Mouse (Mus musculus) hindbrain, embryonic 12.5 days (tissue): ENCODE data around the gene Slc7a5. TPM values are rescaled to one million over a fixed set of nuclear protein-coding genes. Genes with fewer than 3 reads are reported as not detected.
A peak's percentile ranks its signal among the peaks of the same experiment; 100 is the strongest.

Experiments used
- ATAC-seq: fragments of 200-750 bp; cut with Nextera tagmentation; 2 replicates; pipeline ENCODE4 v1.8.0; 2017; ENCODE audit warnings: moderate TSS enrichment; ENCODE audit not compliant: low FRiP score
- H3K27ac ChIP-seq: fragments of 300-500 bp; sonication (generic); 2 replicates; pipeline ENCODE4 v1.5.1; 2016; ENCODE audit warnings: mild to moderate bottlenecking
- H3K27me3 ChIP-seq: fragments of 300-500 bp; sonication (generic); 2 replicates; pipeline ENCODE4 v1.6.1; 2016; ENCODE audit warnings: mild to moderate bottlenecking
- H3K36me3 ChIP-seq: fragments of 300-500 bp; sonication (generic); 2 replicates; pipeline ENCODE4 v1.6.1; 2016; ENCODE audit warnings: mild to moderate bottlenecking
- H3K4me1 ChIP-seq: fragments of 300-500 bp; sonication (generic); 2 replicates; pipeline ENCODE4 v1.6.1; 2016
- H3K4me2 ChIP-seq: fragments of 300-500 bp; sonication (generic); replicated peaks from 2 replicates; pipeline ENCODE4 v1.6.1; 2016; ENCODE audit warnings: mild to moderate bottlenecking
- H3K4me3 ChIP-seq: fragments of 300-500 bp; sonication (generic); 2 replicates; pipeline ENCODE4 v1.5.1; 2016; ENCODE audit warnings: mild to moderate bottlenecking
- H3K9ac ChIP-seq: fragments of 300-500 bp; sonication (generic); 2 replicates; pipeline ENCODE4 v1.6.1; 2016; ENCODE audit warnings: mild to moderate bottlenecking, moderate library complexity
- H3K9me3 ChIP-seq: fragments of 300-500 bp; sonication (generic); replicated peaks from 2 replicates; pipeline ENCODE4 v1.6.1; 2016; ENCODE audit warnings: mild to moderate bottlenecking
- WGBS: fragments of 180-500 bp; shearing (Covaris S2); methylation state at CpG from one replicate; pipeline ENCODE4 v1.1.7; 2016; 5-methylcytosine and 5-hydroxymethylcytosine counted together
- polyA plus RNA-seq: library from polyadenylated mRNA; unstranded; fragments of >200 nt; fragmentation: Nextera tagmentation; extraction: Ambion mirVana; gene quantifications from 2 replicates; pipeline ENCODE4 v1.2.1, GENCODE M21; 2016

Slc7a5 gene
- polyA plus RNA-seq, 1 experiment from 2014 or later = 29.4 TPM

DNA sequence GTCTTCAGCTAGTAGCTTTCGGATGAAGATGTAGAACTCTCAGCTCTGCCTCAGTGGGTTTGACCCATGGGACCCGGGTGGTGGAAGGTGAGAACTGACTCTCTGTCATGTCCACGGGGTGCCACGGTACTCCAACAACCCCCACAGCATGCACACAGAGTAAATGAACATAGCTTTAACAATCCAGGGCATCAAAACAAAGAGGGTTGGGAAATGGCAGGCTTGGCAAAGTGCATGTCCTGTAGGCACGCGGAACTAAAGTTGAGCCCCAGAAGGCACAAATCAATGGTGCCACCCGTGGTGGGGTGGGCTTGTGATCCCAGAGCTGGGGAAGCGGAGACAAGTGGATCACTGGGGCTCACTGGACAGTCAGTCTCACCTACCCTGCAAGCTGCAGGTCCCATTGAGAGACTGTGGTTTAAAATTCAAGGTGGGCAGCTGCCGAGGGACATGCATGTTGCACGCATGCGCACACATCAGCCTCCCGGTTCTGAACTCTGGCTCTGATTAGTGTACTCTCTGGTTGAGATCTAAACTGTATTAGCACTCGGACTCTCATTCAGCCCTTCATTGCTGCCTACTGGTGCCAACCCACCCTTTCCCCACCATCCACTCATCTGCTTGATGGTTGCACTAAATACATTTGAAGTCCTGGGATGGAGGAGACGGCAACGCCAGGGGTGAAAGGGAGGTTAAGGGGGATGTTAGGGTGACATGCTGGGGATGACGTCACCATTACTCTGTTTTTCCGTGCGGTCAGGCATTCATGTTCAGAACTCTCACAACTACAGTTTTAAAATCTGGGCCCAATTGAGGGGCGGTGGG, 41.0 kb upstream of the Slc7a5 start:
- no peaks in the 10 kb centered on the region for H3K9me3 ChIP-seq
- peak overlapping the region; percentile 64 for H3K4me2 ChIP-seq
- peak overlapping the region; percentile 30 for H3K4me3 ChIP-seq
- WGBS = 60% methylated on average over 19 of the region's 19 CpGs
- ATAC-seq = no peak
- peak overlapping the region; percentile 79 for H3K27ac ChIP-seq
- peak overlapping the region; percentile 48 for H3K9ac ChIP-seq
- H3K36me3 ChIP-seq = 0 out of 2 replicates have a peak, but pooled peaks cover under 1% of the 10 kb centered on the region
- H3K4me1 ChIP-seq = peaks cover 43% of the 10 kb centered on the region
- 0 out of 2 replicates have a peak, but pooled peaks cover 6% of the 10 kb centered on the region for H3K27me3 ChIP-seq

DNA sequence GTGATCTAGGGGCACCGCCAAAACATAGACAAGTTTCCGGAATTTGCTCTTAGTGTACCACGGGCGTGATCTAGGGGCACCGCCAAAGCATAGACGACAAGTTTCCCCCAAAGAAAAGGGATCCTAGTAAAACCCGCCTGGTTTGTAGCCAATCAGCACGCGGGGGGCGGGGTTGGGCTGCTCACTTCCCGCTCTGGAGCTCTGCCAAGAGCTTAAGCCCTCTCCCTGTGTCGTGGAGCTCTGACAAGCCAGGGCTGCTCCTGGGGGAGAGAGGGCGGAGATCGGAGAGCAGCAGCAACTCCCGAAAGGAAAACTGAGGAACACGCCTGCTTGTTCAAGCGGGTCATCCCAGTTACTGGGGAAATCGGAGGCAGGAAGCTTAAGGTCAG, 40.3 kb upstream of the Slc7a5 start:
- Histone ChIP-seq H3K27ac (peak overlapping the region; percentile 80), H3K4me3 (peak overlapping the region; percentile 30), H3K4me2 (peak overlapping the region; percentile 64), H3K27me3 (0 out of 2 replicates have a peak, but pooled peaks cover 6% of the 10 kb centered on the region), H3K4me1 (peaks cover 41% of the 10 kb centered on the region), H3K9me3 (no peaks in the 10 kb centered on the region), H3K9ac (peak overlapping the region; percentile 48), H3K36me3 (no peaks in the 10 kb centered on the region)
- ATAC-seq = no peak
- WGBS = 1% methylated on average over 18 of the region's 18 CpGs

DNA sequence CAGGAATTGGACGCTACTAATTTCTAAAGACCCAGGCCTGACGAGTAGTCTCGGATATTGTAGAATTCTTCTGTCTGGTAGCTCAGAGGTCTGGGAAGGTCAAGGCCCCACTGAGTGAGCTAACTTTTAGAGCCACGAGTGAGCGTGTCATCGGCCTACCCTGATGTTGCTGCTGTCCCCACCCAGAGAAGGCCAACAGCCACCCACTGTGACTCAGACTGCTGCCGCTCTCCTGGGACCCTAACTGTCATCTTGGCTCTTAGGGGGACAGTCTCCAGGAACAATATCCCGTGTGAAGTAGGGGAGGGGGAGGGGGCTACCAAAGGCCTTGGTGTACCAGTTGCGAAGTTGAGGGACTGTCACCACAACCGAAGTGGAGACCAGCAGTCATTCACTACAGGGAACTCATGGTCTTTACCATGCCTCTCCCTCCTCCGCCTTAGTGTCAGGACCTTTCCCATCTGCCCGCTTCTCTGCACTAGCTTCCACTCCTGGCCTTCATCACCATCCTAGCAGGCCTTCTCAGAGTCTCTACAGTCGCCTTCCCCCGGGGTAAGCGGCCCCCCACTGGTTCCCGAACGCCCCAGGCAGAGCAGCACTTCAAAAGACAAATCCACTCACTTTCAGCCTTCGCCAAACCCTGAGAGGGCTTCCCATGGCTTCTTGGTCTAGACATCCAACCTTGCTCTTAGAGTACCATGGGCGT, 39.7 kb upstream of the Slc7a5 start:
- peak overlapping the region; percentile 48; the same call in 1 of the 2 replicates for H3K9ac ChIP-seq
- no peaks in the 10 kb centered on the region for H3K9me3 ChIP-seq
- H3K36me3 ChIP-seq = no peaks in the 10 kb centered on the region
- ATAC-seq = no peak
- H3K4me3 ChIP-seq = peak overlapping the region; percentile 30
- H3K27ac ChIP-seq = peak overlapping the region; percentile 80
- H3K27me3 ChIP-seq = 0 out of 2 replicates have a peak, but pooled peaks cover 6% of the 10 kb centered on the region
- WGBS = 28% methylated on average over 19 of the region's 19 CpGs
- H3K4me2 ChIP-seq = peak overlapping the region; percentile 64
- H3K4me1 ChIP-seq = peaks cover 35% of the 10 kb centered on the region

DNA sequence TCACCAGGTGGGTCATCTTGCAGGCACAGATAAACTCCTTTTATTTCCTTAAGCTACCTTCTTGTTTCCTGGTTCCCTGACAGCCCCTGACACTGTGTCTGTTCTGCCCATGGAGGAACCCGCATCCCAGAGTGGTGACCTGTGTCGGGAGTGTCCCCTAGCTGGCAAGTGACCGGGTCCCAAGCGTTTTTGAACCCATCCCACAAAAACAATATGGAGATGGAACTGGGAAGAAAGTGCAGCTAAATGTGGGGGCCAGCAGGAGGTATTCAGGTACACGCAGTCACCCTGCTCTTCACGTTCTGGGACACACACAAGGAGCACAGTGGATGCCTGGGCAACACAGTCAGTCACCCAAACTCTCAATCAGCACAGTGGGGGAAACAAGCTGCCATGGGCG, 38.9 kb upstream of the Slc7a5 start:
- no peak overlapping the region for H3K27ac ChIP-seq
- H3K9me3 ChIP-seq = no peaks in the 10 kb centered on the region
- 0 out of 2 replicates have a peak, but pooled peaks cover 6% of the 10 kb centered on the region for H3K27me3 ChIP-seq
- no peaks in the 10 kb centered on the region for H3K36me3 ChIP-seq
- ATAC-seq = no peak
- H3K4me3 ChIP-seq = no peak overlapping the region
- H3K4me1 ChIP-seq = peaks cover 27% of the 10 kb centered on the region
- no peak overlapping the region for H3K4me2 ChIP-seq
- 85% methylated on average over 7 of the region's 7 CpGs for WGBS
- H3K9ac ChIP-seq = no peak overlapping the region

DNA sequence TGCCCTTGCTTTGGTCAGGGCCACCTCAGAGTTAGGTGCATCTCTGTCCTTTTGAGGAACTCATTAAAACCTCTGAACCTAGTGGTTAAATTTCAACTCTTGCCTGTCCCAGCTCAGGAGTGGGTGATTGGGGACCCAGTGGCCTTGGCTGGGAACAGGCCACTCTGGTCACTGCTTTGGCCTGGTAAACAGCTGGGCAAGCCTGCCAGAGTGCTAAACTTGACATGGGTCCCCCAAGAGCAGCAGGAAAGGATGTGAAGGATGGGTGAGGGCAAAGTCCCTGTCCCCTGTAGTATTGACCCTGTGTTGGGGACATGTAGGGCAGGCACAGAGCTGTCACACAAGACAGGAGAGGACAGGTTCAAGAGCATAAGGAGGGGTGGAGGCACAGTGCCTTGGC, 37.3 kb upstream of the Slc7a5 start, which contains the start of gene Car5a:
Gene Car5a, minus strand, starts transcription at position 74 of the 400 bp plus-strand sequence.
- H3K36me3 ChIP-seq = no peaks in the 10 kb centered on the region
- H3K9ac ChIP-seq = no peak within 1 kb of the TSS
- no peak within 1 kb of the TSS for H3K27ac ChIP-seq

DNA sequence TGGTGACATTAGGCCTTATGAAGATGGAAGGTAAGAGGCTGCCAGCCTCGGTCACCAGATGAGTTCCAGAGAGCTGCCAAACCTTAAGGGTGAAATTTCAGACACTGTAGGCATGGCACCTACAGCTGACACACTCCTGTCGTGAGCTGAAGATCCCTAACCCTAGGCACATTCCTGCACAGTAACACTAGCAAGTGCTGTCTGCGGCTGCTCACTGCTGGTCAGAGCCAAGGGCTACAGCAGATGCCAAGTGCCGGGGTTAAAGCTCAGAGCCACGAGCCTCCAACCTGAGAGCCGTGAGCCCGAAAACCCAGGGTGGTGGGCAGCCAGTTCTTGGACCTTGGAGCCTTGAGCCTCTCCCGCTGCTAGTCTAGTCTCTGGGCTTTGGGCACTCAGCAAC, 36.2 kb upstream of the Slc7a5 start:
- WGBS = 79% methylated on average over 8 of the region's 8 CpGs
- Histone ChIP-seq H3K4me3 (no peak overlapping the region), H3K9me3 (no peaks in the 10 kb centered on the region), H3K4me2 (no peak overlapping the region), H3K36me3 (no peaks in the 10 kb centered on the region), H3K9ac (no peak overlapping the region), H3K27ac (no peak overlapping the region), H3K27me3 (0 out of 2 replicates have a peak, but pooled peaks cover 6% of the 10 kb centered on the region), H3K4me1 (peaks cover 18% of the 10 kb centered on the region)
- ATAC-seq = no peak

More for the DNA sequence above, 37.3 kb upstream of the Slc7a5 start, which contains the start of gene Car5a:
- H3K9me3 ChIP-seq = no peaks in the 10 kb centered on the region
- H3K27me3 ChIP-seq = 0 out of 2 replicates have a peak, but pooled peaks cover 6% of the 10 kb centered on the region
- peaks cover 25% of the 10 kb centered on the region for H3K4me1 ChIP-seq
- ATAC-seq = no peak
- H3K4me2 ChIP-seq = no peak within 1 kb of the TSS
- H3K4me3 ChIP-seq = no peak within 1 kb of the TSS

DNA sequence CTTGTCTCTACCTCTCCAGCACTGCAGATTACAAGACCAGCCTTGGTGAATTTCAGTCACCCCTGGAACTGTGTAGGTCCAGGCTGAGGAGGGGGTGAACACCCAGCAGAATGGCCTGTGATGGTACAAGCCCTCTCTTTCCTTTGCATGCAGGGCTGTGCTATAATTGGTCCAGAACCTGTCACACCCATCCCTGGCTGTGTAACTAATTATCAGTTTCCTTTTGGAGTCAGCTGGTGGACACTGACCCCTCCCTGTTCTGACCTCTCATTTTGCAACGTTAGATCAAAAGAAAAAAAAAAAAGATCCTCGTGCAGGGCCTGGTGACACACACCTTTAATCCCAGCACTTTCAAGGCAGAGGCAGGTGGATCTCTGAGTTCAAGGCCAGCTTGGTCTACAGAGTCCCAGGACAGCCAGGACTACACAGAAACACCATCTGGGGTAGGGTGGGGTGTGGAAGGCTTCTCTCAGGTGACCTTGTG, 35.6 kb upstream of the Slc7a5 start:
- Histone ChIP-seq H3K4me1 (peaks cover 12% of the 10 kb centered on the region), H3K4me2 (no peak overlapping the region), H3K9me3 (no peaks in the 10 kb centered on the region), H3K36me3 (no peaks in the 10 kb centered on the region), H3K27ac (no peak overlapping the region), H3K4me3 (no peak overlapping the region), H3K27me3 (0 out of 2 replicates have a peak, but pooled peaks cover 6% of the 10 kb centered on the region), H3K9ac (no peak overlapping the region)
- 55% methylated on average over 2 of the region's 2 CpGs for WGBS
- ATAC-seq = no peak

DNA sequence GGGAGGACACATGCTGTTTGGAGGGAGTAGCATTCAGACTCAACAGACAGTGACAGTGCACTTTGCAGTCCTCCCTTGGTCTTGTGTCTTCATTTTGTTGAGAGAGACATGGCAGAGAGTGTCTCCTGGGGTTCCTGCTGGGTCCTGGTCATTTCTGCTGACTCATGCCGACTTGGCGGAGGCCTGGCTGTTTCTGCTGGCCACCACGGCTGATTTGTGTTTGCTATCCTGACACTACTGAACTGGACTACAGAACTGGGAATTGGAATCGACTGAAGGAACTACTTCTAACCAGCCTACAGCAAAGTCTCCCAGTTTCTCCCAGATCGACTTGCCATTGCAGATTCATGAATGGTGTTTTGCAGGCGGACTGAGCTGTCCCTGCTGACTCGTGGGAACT, 31.2 kb upstream of the Slc7a5 start:
- Histone ChIP-seq H3K4me1 (peaks cover 24% of the 10 kb centered on the region), H3K27me3 (no peaks in the 10 kb centered on the region), H3K36me3 (no peaks in the 10 kb centered on the region), H3K4me2 (no peak overlapping the region), H3K27ac (no peak overlapping the region), H3K9me3 (no peaks in the 10 kb centered on the region), H3K4me3 (no peak overlapping the region), H3K9ac (no peak overlapping the region)
- 84% methylated on average over 7 of the region's 7 CpGs for WGBS
- ATAC-seq = no peak

DNA sequence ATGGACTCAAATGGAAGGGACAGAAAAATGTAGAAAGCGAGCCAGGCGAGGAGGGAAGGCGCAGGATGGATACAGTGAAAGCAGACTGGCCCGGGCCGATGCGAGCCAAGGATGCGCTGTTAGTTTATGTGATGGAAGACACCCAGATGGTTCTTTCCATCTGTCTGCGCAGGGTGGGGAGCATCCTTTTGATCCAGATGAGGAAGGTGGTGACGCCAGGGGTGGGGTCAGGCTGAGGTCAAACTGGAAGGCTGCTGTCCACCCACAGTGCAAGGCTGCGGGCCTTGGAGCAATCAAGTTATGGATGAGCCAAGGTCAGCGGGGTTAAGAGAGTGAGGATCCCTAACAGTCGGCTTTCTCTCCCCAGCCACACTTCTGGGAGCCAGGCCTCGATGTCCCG, 28.9 kb upstream of the Slc7a5 start:
- Histone ChIP-seq H3K27ac (no peak overlapping the region), H3K4me3 (no peak overlapping the region), H3K27me3 (no peaks in the 10 kb centered on the region), H3K9me3 (no peaks in the 10 kb centered on the region), H3K4me2 (no peak overlapping the region), H3K36me3 (no peaks in the 10 kb centered on the region), H3K4me1 (peaks cover 24% of the 10 kb centered on the region), H3K9ac (no peak overlapping the region)
- ATAC-seq = no peak
- WGBS = 68% methylated on average over 14 of the region's 14 CpGs

DNA sequence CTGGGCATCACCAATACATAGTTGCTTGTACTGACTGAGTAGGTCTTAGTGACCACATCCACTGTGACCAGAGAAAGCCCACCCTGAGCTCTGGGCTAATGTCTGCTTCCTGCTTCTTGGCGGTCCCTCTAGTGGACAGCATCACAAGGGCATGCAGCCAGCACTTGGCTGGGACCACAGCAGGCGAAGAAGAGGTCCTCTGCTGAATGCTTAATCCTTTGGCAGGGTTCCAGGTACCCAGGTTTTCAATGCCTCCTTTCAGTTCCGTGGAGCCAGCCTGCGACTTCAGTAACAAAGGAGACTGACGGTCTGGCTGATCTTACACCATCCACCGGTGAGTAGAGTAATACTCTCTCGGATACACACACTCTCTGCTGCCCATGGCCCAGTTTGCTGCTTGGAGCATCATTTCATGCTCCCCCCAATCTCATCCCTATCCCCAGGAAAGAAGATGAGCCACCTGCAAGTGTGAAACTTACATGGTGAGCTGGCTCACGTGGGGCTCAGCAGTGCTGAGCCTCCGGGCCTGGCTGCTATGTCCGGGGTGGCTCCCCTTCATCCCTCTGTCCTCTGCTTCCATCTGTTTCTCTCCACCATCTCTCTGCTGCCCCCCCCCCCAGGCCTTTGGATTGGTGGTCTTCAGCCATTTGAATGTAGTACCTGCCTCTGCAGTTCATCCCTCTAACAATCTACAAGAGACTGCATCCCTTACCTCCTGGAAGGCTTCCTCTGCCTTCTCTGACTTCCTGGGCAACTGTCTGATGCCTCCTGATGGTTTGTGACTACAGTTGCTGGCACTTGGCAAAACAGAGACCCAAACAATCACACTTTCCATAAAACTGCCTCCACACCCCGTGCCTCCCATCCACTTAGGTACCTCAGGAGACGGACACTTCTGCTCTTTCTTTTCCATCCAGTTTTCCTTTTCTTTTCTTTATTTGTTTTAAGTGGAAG, 28.1 kb upstream of the Slc7a5 start:
- WGBS = 42% methylated on average over 12 of the region's 12 CpGs
- Histone ChIP-seq H3K4me3 (no peak overlapping the region), H3K36me3 (no peaks in the 10 kb centered on the region), H3K4me1 (peaks cover 24% of the 10 kb centered on the region), H3K27ac (peak overlapping the region; percentile 79), H3K9ac (no peak overlapping the region; the same call in 1 of the 2 replicates), H3K9me3 (no peaks in the 10 kb centered on the region), H3K27me3 (no peaks in the 10 kb centered on the region), H3K4me2 (0 out of 2 replicates have a peak overlapping the region, but pooled peaks have one; percentile 11)
- ATAC-seq = peak; percentile 85

DNA sequence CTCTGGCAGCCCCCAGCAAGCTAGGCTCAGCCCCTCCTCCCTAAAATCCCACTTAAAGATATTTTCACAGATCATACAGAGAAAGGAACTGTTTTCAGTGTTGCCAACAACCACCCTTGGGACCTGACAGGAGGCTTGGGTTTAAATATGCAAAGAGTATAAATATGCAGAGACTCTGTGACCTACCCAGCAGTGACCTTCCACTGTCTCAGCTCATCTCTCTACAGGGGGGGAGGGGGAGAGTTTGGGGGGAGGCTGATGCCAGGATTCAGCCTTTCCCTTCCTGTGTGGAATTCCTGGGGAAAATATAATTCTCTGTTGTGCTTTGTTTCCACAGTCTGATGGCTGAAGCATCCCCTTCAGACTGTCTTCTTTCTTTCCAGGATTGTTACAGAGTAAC, 27.4 kb upstream of the Slc7a5 start:
- Histone ChIP-seq H3K4me3 (no peak overlapping the region), H3K9me3 (no peaks in the 10 kb centered on the region), H3K27me3 (no peaks in the 10 kb centered on the region), H3K36me3 (no peaks in the 10 kb centered on the region), H3K4me2 (no peak overlapping the region), H3K9ac (no peak overlapping the region), H3K27ac (peak overlapping the region; percentile 79), H3K4me1 (peaks cover 24% of the 10 kb centered on the region)
- ATAC-seq = peak; percentile 36
